Mouse (Mus musculus): ENCODE data around the gene Kcne1. TPM values are rescaled to one million over a fixed set of nuclear protein-coding genes. Genes with fewer than 3 reads are reported as not detected.

Gene Kcne1
- total and polyA plus RNA-seq, 2 experiments from 2014 or later, result not detected

DNA sequence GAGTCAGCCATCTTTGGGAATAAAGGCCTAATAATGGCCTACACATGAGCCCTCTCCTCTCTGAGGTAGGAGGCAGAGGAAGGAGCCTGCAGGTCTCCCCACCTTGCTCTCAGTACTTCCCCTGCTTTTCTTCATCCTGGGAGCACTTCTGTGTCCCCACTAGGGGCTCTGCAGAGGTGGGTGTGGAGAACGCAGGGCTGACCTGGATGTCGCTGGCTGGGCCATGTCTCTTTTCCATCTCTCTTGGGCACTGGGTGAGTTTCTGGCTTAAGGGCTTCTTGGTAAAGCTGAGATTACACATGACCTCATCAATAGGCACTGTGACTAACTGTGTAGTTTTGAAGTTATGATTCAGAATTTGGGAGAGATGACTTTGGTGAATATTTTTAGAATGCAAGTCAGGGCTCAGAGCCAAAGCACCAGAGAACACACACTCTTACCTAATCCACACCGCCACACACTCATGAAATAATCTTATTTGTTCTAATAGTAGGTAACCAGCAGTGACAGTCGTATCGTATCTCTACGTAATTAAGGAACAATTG lies 39.4 kb upstream of the Kcne1 start:
- H3K9me3 ChIP-seq (ENCODE audit: low read length), result no peaks in the 10 kb centered on the region
- DNase-seq (no peak), ATAC-seq (no peak)
- H3K36me3 ChIP-seq (ENCODE audit: insufficient read depth), result peaks cover 29% of the 10 kb centered on the region
- peaks cover 16% of the 10 kb centered on the region for H3K4me1 ChIP-seq (ENCODE audit: insufficient read depth)
- no peak overlapping the region for H3K27ac ChIP-seq (ENCODE audit: low read depth, low read length)
- peak overlapping the region; percentile 81 for H3K4me2 ChIP-seq (ENCODE audit: low read depth)
- TF ChIP-seq CTCF (IDR thresholded peaks at IDR 0.05; ENCODE audit: low read depth), result no peak
- no peak overlapping the region for H3K4me3 ChIP-seq (ENCODE audit: low read depth, low read length)
- 57% methylated on average over 6 of the region's 6 CpGs for WGBS
- no peak overlapping the region for H3K9ac ChIP-seq
- no peaks in the 10 kb centered on the region for H3K27me3 ChIP-seq (ENCODE audit: insufficient read depth, low read length)

DNA sequence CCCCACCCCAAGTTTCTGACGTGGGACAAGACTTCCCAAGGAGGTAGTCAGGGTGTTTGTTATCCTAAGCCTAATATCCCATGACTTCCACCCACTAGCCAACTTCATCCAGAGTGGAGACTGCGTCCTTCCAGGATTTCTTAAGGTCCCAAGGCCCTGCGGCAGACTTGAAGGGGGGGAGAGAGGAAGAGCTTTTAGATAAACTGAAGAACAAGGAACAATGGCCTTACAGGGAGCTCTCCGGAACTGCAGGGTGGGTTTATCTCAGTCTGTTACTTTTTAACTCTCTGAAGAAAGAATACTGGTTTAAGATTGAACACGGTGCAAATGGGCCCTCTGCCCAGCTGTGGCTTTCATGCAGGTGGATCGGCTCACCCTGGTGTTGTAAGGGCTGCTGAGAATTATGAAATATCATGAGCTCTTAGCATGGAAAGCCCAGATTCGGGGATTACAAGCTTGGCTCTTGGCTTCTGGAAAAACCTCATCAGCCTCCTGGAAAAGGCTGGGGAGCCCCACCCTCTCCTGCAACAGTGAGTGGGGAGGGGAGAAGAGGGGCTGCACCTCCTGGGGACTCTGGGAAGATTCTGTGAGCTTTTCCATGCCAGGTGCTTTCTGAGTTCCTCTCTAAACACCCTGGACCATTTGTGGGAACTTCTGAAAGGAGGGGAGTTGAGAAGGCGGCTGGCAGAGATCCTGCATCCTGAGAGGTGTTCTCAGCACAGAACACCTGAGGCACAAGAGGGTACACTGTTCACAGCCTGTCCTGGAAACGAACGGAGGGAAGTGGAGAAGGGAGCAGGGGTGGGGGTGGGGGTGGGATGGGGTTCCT lies 38.7 kb upstream of the Kcne1 start:
- H3K27ac ChIP-seq (ENCODE audit: low read depth, low read length), result no peak overlapping the region
- 64% methylated on average over 10 of the region's 10 CpGs for WGBS
- no peak overlapping the region for H3K9ac ChIP-seq
- peaks cover 16% of the 10 kb centered on the region for H3K4me1 ChIP-seq (ENCODE audit: insufficient read depth)
- no peak overlapping the region for H3K4me3 ChIP-seq (ENCODE audit: low read depth, low read length)
- no peaks in the 10 kb centered on the region for H3K27me3 ChIP-seq (ENCODE audit: insufficient read depth, low read length)
- peaks cover 36% of the 10 kb centered on the region for H3K36me3 ChIP-seq (ENCODE audit: insufficient read depth)
- TF ChIP-seq CTCF (IDR thresholded peaks at IDR 0.05; ENCODE audit: low read depth), result no peak
- DNase-seq (no peak), ATAC-seq (no peak)
- no peaks in the 10 kb centered on the region for H3K9me3 ChIP-seq (ENCODE audit: low read length)
- no peak overlapping the region; the same call in 1 of the 2 replicates for H3K4me2 ChIP-seq (ENCODE audit: low read depth)

- no peak for ATAC-seq
- 98% methylated on average over 3 of the region's 3 CpGs for WGBS
Measured at GRCm38 (mm10) chr16:92393732-92394131, 34.5 kb upstream of the Kcne1 start.

DNA sequence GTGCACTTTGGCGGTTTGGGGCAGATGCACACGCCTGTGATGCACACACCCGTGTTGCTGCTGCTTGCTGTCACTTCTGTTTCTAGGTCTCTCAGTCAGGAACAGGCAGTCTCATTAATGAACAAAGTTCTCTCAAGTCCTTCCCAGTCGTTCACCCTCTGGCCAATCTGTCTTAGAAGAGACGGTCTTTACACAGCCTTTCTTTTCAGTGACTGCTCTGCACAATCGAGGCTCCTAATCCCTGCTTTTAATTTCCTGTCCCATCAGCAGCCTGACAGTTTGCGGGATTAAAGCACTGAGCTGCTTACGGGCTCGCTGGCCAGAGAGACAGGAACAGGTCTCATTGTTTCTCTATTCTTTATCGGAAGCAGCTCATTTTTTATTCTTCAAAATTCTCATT lies 28.4 kb upstream of the Kcne1 start:
- Histone ChIP-seq H3K9me3 (ENCODE audit: low read length) (no peaks in the 10 kb centered on the region), H3K36me3 (ENCODE audit: insufficient read depth) (peaks cover 12% of the 10 kb centered on the region), H3K4me1 (ENCODE audit: insufficient read depth) (0 out of 2 replicates have a peak, but pooled peaks cover 4% of the 10 kb centered on the region), H3K4me2 (ENCODE audit: low read depth) (no peak overlapping the region), H3K9ac (no peak overlapping the region), H3K27me3 (ENCODE audit: insufficient read depth, low read length) (no peaks in the 10 kb centered on the region), H3K4me3 (ENCODE audit: low read depth, low read length) (no peak overlapping the region), H3K27ac (ENCODE audit: low read depth, low read length) (no peak overlapping the region)
- WGBS, result 16% methylated on average over 10 of the region's 10 CpGs
- DNase-seq (no peak), ATAC-seq (no peak)
- no peak for TF ChIP-seq CTCF (IDR thresholded peaks at IDR 0.05; ENCODE audit: low read depth)

More at GRCm38 (mm10) chr16:92393732-92394131, 34.5 kb upstream of the Kcne1 start:
- Histone ChIP-seq H3K36me3 (ENCODE audit: insufficient read depth) (peaks cover 50% of the 10 kb centered on the region), H3K27me3 (ENCODE audit: insufficient read depth, low read length) (no peaks in the 10 kb centered on the region), H3K9ac (no peak overlapping the region), H3K4me1 (ENCODE audit: insufficient read depth) (0 out of 2 replicates have a peak, but pooled peaks cover 3% of the 10 kb centered on the region), H3K4me2 (ENCODE audit: low read depth) (no peak overlapping the region), H3K4me3 (ENCODE audit: low read depth, low read length) (no peak overlapping the region), H3K27ac (ENCODE audit: low read depth, low read length) (no peak overlapping the region), H3K9me3 (ENCODE audit: low read length) (no peaks in the 10 kb centered on the region)
- TF ChIP-seq CTCF (IDR thresholded peaks at IDR 0.05; ENCODE audit: low read depth), result no peak
- no peak for DNase-seq

GRCm38 (mm10) chr16:92385062-92385461 lies 25.8 kb upstream of the Kcne1 start:
- DNase-seq (no peak), ATAC-seq (no peak)
- 1% methylated on average over 2 of the region's 2 CpGs for WGBS
- Histone ChIP-seq H3K9ac (no peak overlapping the region), H3K27me3 (ENCODE audit: insufficient read depth, low read length) (no peaks in the 10 kb centered on the region), H3K4me2 (ENCODE audit: low read depth) (no peak overlapping the region), H3K36me3 (ENCODE audit: insufficient read depth) (no peaks in the 10 kb centered on the region), H3K27ac (ENCODE audit: low read depth, low read length) (no peak overlapping the region), H3K4me3 (ENCODE audit: low read depth, low read length) (no peak overlapping the region), H3K9me3 (ENCODE audit: low read length) (no peaks in the 10 kb centered on the region), H3K4me1 (ENCODE audit: insufficient read depth) (0 out of 2 replicates have a peak, but pooled peaks cover 4% of the 10 kb centered on the region)
- peak; percentile 65 for TF ChIP-seq CTCF (IDR thresholded peaks at IDR 0.05; ENCODE audit: low read depth)

GRCm38 (mm10) chr16:92383412-92383811 lies 24.1 kb upstream of the Kcne1 start:
- H3K36me3 ChIP-seq (ENCODE audit: insufficient read depth), result no peaks in the 10 kb centered on the region

DNA sequence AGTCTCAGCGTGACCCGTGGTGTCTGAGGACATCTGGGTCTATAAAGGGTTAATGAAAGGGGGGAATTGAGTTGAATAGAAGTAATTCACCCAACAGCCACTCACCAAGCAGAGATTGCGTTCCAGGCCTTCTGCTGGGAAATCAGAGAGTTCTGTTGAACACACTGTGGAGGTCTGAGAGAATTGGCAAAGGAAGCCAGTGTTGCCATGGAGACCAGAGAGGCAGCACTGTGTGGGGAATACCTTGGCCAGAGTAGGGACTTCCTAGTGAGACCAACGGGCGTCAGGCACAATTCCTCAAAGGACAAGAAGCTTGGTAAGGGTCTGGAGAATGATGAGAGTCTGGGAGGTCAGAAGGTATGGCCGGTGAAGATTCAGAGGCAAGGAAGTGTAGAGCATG lies 23.2 kb upstream of the Kcne1 start:
- no peak overlapping the region for H3K4me3 ChIP-seq (ENCODE audit: low read depth, low read length)
- H3K27me3 ChIP-seq (ENCODE audit: insufficient read depth, low read length), result no peaks in the 10 kb centered on the region
- no peak overlapping the region for H3K27ac ChIP-seq (ENCODE audit: low read depth, low read length)
- no peaks in the 10 kb centered on the region for H3K9me3 ChIP-seq (ENCODE audit: low read length)
- H3K36me3 ChIP-seq (ENCODE audit: insufficient read depth), result no peaks in the 10 kb centered on the region
- DNase-seq, result peak; percentile 76
- TF ChIP-seq CTCF (IDR thresholded peaks at IDR 0.05; ENCODE audit: low read depth), result no peak
- WGBS, result 22% methylated on average over 6 of the region's 6 CpGs
- ATAC-seq, result peak; percentile 96
- H3K4me2 ChIP-seq (ENCODE audit: low read depth), result no peak overlapping the region
- 0 out of 2 replicates have a peak, but pooled peaks cover 4% of the 10 kb centered on the region for H3K4me1 ChIP-seq (ENCODE audit: insufficient read depth)
- no peak overlapping the region for H3K9ac ChIP-seq

More at GRCm38 (mm10) chr16:92383412-92383811, 24.1 kb upstream of the Kcne1 start:
- Histone ChIP-seq H3K27ac (ENCODE audit: low read depth, low read length) (no peak overlapping the region), H3K4me1 (ENCODE audit: insufficient read depth) (0 out of 2 replicates have a peak, but pooled peaks cover 4% of the 10 kb centered on the region), H3K27me3 (ENCODE audit: insufficient read depth, low read length) (no peaks in the 10 kb centered on the region), H3K9me3 (ENCODE audit: low read length) (no peaks in the 10 kb centered on the region), H3K4me2 (ENCODE audit: low read depth) (no peak overlapping the region), H3K9ac (no peak overlapping the region), H3K4me3 (ENCODE audit: low read depth, low read length) (no peak overlapping the region)
- 0 out of 2 replicates have a peak, but pooled peaks have one; percentile 17 for TF ChIP-seq CTCF (IDR thresholded peaks at IDR 0.05; ENCODE audit: low read depth)
- ATAC-seq (no peak), DNase-seq (no peak)
